Mouse (Mus musculus): Measurements from ENCODE around the gene Gata2.

Gata2 gene

GRCm38 (mm10) chr6:88206566-88206965 is 12.9 kb downstream of the Gata2 start:
- in situ Hi-C loops (cut with MboI, MseI) = no loop called here

GRCm38 (mm10) chr6:88207403-88208033 is 13.8 kb downstream of the Gata2 start:
- in situ Hi-C loops (cut with MboI, MseI) = no loop called here

- in situ Hi-C loops (cut with MboI, MseI) = no loop called here
Observed at GRCm38 (mm10) chr6:88208321-88208720, 14.6 kb downstream of the Gata2 start.

GRCm38 (mm10) chr6:88209453-88209852 is 15.8 kb downstream of the Gata2 start:
- in situ Hi-C loops (cut with MboI, MseI) = no loop called here

- in situ Hi-C loops (cut with MboI, MseI) = no loop called here
Observed at GRCm38 (mm10) chr6:88210182-88210581, 16.5 kb downstream of the Gata2 start.

- in situ Hi-C loops (cut with MboI, MseI) = no loop called here
Observed at GRCm38 (mm10) chr6:88215797-88216196, 22.1 kb downstream of the Gata2 start.

GRCm38 (mm10) chr6:88216199-88216598 is 22.5 kb downstream of the Gata2 start:
- in situ Hi-C loops (cut with MboI, MseI) = no loop called here

- in situ Hi-C loops (cut with MboI, MseI) = no loop called here
Observed at GRCm38 (mm10) chr6:88219094-88219493, 25.4 kb downstream of the Gata2 start.

GRCm38 (mm10) chr6:88221968-88222367 is 28.3 kb downstream of the Gata2 start, which contains the start of gene Dnajb8:
Gene Dnajb8 (plus strand): TSS chr6:88222268.
- in situ Hi-C loops (cut with MboI, MseI) = no loop called here

GRCm38 (mm10) chr6:88226570-88226994 is 32.9 kb downstream of the Gata2 start:
- in situ Hi-C loops (cut with MboI, MseI) = no loop called here

- in situ Hi-C loops (cut with MboI, MseI) = no loop called here
Observed at GRCm38 (mm10) chr6:88227537-88227936, 33.8 kb downstream of the Gata2 start.

- in situ Hi-C loops (cut with MboI, MseI) = no loop called here
Observed at GRCm38 (mm10) chr6:88229221-88229620, 35.5 kb downstream of the Gata2 start.

- in situ Hi-C loops (cut with MboI, MseI) = no loop called here
Observed at GRCm38 (mm10) chr6:88231821-88232220, 38.1 kb downstream of the Gata2 start.

GRCm38 (mm10) chr6:88232221-88232620 is 38.5 kb downstream of the Gata2 start:
- in situ Hi-C loops (cut with MboI, MseI) = no loop called here

GRCm38 (mm10) chr6:88233996-88234395 is 40.3 kb downstream of the Gata2 start:
- in situ Hi-C loops (cut with MboI, MseI) = no loop called here

GRCm38 (mm10) chr6:88235461-88235860 is 41.8 kb downstream of the Gata2 start:
- in situ Hi-C loops (cut with MboI, MseI) = no loop called here

- in situ Hi-C loops (cut with MboI, MseI) = no loop called here
Observed at GRCm38 (mm10) chr6:88235983-88236382, 42.3 kb downstream of the Gata2 start.

GRCm38 (mm10) chr6:88236513-88236912 is 42.8 kb downstream of the Gata2 start:
- in situ Hi-C loops (cut with MboI, MseI) = no loop called here

- in situ Hi-C loops (cut with MboI, MseI) = no loop called here
Observed at GRCm38 (mm10) chr6:88242604-88243003, 48.9 kb downstream of the Gata2 start.

- in situ Hi-C loops (cut with MboI, MseI) = no loop called here
Observed at GRCm38 (mm10) chr6:88249231-88249630, 55.5 kb downstream of the Gata2 start.

GRCm38 (mm10) chr6:88251396-88251795 is 57.7 kb downstream of the Gata2 start:
- in situ Hi-C loops (cut with MboI, MseI) = no loop called here

- in situ Hi-C loops (cut with MboI, MseI) = no loop called here
Observed at GRCm38 (mm10) chr6:88251798-88252478, 58.2 kb downstream of the Gata2 start.

- in situ Hi-C loops (cut with MboI, MseI) = no loop called here
Observed at GRCm38 (mm10) chr6:88254082-88254481, 60.4 kb downstream of the Gata2 start.
